Mouse (Mus musculus): Measurements from ENCODE around the gene Hc.

The Hc gene

GRCm38 (mm10) chr2:35048851-35049250 is 12.4 kb downstream of the Hc start:
- DNase-seq = peak; percentile 66

DNA sequence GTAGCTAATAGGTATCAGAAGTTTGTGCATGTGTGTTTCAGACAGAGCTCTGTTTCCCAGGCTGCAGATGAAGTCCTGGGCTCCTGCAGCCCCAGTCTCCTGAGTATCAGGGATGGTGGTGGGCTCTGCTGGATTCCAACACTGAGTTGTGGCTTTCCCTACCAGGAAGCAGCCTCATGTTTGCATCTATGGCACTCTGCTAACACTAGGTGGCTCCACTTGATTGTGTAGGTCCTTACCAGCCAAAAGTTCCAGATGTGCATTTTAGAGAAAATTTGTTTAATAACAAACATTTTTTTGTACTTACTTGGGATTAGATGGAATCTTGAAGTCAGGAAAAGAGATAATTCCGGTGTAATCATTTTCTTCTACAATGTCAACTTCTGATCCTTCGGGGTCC is 16.3 kb downstream of the Hc start:
- DNase-seq = peak; percentile 34 to 46

DNA sequence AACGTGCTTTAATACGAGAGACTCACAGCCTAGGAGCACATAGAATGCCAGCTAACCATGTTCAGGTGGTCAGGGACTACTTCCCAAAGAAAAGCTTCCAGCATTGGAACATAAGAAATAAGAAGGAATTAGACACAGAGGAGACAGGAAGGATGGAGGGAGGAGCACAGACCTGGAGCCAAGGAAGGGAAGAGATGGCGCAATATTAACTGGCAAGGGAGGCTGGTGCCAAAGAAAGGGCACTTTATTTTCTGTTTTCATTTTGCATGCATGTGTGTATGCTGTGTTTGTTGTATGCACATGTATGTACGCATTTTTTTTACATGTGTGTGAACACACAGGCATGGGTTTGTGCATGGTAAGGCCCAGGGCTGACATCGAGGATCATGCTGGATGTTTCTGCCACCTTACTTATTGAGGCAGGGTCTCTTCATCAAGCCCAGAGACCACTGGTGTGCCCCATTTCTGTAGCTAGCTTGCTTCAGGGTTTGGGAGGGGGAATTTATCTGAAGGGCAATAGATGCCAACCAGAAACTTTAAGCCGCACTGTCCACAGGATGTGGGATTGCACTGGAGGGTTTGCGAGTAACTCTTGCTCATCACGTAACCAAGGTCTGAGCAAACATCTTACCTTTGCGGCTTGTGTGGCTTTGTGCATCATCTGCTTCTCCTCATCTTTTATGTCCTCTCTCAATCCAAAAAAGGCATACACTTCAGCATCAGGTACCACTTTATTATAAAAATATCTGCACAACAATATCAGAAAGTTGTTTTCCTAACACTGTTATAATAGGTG is 22.5 kb downstream of the Hc start:
- no peak for DNase-seq

DNA sequence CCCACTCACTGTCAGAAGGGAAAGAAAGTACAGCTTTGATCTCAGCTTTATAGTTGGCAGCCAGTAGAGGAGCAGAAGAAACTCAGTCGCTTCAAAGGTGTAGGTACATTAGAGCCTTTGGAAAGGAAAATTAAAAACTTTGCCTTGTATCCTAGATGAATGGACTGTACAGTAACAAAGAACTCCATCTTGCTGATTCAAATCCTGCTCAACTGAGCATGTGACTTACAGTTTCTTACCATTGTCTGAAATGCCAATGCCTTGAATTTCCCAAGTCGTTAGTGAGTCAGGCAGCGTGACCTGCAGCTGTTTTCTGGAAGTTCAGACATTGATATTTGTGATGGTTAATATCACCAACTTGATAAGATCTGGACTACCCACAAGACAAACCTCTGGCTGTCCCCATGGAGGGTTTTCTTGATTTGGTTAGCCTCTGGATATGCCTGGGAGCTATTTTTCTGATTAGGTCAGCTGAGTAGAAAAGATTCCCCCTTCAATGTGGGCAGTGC is 36.5 kb downstream of the Hc start:
- DNase-seq = no peak

- no peak for DNase-seq
Observed at GRCm38 (mm10) chr2:35021806-35022205, 39.4 kb downstream of the Hc start.

GRCm38 (mm10) chr2:35015861-35016260 is 45.4 kb downstream of the Hc start:
- no peak for DNase-seq

DNA sequence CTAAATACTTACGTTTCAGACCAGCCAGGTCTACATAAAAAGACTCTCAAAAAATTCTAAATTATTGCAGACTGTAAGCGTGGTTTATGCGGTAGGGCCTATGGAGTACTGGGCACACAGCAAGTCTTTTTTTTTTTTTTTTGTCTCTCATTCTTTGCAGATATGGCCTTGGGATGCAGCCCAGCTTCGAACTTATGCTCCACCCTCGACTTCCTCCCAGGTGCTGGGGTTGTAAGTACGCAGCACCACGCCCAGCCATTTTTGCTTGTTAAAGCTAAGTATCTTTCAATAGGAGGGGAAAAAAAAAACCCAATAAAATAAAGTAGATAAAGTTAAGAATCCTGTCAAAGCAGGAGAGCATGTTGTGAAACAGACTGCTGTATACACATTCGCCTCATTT is 49.6 kb downstream of the Hc start:
- no peak for DNase-seq

GRCm38 (mm10) chr2:34998956-34999355 is 62.3 kb downstream of the Hc start:
- no peak for DNase-seq

GRCm38 (mm10) chr2:34996506-34996905 is 64.7 kb downstream of the Hc start:
- DNase-seq = no peak

DNA sequence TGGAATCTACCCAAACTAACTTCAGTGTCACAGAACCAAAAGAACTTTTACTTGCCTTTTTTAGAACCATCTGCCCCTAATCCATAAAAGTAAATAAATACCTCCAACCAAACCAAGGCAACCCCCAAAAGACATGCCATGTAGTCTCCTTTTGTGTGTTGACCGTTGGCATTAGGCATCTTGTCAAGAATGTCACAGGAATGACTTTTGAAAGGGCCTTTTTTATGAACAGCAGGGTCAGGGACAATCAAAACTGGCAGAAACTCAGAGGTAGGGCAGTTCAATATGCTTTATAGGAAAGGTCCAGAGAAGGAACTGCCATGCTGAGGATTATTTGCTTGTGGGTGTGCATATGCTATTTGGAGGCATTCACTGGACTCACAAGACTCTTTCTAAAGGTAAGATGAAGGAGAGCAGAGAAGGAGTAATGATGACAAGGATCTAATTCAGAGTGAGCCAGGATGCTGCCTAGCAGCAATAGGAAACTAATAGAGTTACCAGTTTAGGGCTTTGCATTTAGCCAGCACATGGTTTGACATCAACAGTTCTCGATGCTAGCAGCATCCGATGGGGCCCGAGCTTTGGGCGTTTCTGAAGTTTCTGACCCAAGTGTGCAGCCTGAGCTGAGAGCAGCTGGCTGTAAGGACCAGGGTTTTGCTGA is 67.4 kb downstream of the Hc start:
- DNase-seq = no peak

DNA sequence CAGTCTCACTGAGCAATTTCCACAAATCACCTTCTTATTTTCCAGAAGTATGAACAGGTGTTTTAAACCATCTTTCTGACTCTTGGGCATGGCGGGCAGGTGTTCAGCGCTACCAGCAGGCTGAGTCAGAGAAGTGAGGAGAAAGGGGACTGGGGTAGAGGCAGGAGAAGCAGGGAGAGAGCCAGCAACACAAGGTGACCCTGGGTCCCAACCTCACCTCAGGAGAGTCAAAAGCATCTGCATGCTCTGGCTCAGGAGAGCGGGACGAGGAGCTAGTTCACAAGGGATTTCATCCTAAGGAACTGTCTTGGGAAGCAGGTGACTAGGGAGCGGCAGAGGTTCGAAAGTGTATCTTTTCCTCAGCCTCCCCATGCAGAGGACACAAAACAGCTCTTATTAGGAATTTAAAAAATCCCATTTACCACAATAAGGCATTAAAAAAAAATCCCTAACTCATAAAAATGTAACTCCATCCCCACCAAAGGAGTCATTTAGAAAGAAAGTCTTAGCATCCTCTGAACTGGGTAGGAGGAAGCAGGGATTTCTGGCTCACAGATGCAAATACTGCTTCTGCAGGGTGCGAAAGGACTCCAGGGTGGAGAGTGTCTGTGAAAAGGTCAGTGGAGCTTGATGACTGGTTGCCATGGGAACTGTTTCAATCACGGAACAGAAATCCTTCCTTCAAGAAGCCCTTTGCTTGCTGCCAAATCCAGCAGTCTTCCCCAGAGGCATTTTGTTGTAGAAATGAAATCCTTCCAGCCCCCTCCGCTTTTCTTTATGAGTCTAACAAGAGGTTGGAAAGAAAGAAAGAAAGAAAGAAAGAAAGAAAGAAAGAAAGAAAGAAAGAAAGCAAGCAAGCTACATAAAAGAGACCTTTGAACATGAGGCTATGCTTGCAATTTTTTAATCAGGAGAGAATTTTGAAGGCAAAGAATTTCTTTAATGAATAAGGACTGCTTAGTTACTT is 68.2 kb downstream of the Hc start:
- no peak for DNase-seq

- no peak for DNase-seq
Observed at GRCm38 (mm10) chr2:34991966-34992365, 69.3 kb downstream of the Hc start.

DNA sequence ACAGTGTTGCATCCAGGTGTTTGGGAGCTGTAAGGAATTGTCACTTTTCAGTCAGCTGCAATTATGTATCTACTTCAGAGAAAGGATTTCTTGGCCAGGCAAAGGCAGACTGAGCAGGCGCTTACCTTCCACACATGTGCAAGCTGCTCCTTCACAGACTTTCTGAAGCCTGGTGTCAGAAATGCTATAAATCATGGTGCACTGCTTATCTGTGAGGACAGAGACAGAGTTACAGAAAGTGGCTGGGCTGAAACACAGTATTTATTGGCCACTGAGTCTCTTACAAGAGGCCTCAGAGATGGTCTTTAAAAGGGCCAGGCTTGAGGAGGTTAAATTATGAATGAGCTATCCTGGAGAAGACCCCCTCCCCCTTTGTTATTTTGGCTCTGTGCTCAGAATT is 71.5 kb downstream of the Hc start:
- DNase-seq = no peak

GRCm38 (mm10) chr2:34987595-34987994 is 73.6 kb downstream of the Hc start:
- DNase-seq = no peak

DNA sequence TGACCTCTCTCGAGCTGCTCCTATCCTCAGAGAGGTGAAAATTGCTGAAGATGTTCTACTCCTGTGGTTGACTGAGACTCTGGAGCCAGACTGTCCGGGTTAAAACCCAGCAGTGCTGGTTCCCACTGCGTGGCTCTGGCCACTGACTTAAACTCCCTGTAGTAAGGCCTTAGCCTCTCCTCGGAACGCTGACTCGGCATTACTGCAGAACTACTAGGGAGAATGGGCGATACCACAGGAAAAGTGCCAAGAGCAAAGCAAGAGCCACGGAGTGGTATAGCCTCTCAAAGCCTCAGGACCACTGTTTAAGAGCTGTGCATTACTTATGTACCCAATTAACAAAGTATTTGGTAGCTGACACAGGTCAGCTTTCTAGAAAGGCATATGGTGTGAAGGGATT is 76.4 kb downstream of the Hc start:
- DNase-seq = no peak

DNA sequence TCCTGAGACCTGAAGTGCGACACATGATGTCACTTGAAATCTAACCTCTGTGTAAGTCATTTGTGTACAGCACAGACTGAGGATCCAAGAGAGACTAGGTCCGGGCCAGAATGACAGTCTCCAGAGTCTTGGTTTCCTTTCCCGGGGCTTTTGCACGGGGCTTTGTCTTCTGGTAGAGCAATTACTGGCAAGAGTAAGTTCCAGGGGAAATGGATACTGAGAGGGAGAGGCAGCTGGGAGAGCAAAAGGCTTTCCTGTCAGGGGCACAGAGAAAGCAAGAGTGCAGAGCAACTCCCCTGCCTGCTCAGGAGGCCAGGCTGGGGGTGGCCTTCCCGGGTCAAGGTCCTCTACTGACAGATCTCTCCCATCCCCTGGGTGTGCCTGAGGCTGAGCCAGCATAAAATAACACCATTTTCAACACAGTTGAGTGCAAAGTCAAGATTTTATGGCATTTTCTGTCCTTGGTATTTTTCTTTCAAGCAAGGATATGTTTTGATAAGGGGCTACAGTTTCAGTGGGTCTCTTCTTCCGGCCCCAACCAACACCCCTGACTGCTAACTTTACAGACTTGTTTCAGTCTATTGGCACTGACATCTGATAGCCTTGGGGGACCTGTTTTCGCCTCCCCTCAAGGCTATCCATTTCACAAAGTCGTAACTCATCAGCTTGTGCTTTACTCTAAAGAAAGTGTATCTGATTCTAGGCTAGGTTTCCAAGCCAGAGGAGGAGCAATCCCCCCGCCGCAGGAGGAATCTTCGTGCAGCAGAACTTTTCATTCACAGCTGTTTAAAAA is 78.1 kb downstream of the Hc start:
- no peak for DNase-seq

DNA sequence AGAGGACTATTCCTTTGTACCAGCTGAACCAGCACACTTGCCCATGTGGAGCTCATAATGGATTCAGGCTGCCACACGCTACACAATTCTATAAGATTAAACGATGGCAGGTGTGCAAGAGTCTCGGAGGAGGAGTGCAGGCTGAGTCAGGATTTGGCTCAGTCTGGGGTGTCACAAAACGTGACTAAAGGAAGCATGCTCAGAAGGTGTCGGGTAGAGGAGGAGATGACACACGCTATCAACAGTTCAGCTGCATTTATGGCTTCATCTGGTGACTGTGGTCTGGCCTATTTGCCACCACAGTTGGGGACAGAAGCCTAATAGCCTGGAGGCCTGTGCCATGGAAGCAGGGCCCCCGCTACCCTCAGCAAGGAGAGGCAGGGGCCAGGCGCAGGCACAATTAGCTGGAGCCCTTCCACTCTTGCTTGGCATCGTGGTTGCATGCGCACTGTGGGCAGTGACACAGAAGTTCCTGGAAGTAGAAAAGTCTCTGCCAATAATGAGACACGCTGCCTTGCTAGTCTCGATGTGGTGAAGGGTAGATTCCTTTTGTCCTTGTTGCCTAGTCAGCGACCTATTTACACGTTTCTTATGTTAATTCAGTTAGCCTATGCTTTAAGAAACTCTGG is 79.0 kb downstream of the Hc start:
- no peak for DNase-seq

GRCm38 (mm10) chr2:34979459-34980011 is 81.7 kb downstream of the Hc start:
- no peak for DNase-seq

- no peak for DNase-seq
Observed at GRCm38 (mm10) chr2:34978226-34978625, 83.0 kb downstream of the Hc start.

DNA sequence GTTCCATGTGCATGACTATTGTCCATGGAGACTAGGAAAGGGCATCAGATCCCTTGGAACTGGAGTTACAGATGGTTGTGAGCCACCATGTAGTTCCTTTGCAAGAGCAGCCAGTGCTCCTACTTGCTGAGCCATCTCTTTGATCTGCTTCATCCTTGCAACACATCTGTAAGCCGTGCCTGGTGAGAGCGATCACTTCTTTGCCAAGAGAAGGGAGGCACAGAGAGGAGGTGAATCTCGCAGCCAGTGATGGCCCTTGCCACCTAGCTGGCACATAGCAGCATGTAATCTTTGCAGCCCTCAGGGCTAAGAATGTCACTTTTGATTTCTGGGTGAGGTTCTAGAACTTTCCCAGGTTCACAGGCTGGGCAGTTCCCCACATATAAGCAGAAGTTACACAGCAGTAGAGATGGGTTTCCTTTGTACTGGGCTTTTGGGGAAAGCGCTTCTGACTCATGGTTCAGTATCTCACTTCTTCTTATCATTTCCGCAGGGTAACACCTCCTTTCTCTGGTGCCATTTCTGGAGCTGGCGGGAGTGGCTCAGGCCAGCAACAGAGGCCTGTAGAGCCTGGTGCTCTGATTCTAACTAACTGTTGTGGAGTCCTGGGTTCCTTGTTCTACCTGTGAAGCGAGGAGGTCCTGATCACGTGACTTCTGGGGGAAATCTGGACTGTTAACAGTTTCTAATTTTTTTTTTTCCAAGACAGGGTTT is 84.1 kb downstream of the Hc start:
- peak; percentile 61 to 68 for DNase-seq

DNA sequence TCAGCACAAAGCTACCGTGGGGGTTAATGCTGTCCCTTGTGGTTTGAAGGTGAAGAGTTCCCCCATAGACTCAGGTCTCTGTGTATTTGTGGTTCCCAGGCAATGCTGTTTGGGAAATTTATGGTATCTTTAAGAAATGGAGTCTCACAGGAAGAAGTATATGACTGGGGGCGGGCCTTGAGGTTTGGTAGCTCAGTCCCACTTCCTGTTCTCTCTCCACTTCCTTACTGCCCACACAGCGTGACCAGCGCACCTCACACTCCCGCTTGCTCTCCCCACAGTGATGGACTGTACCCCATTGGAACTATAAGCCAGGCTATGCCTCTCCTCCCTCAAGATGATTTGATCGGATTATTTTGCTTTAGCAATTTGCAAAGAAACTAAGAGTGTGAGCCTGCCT is 84.8 kb downstream of the Hc start:
- DNase-seq = peak; percentile 48 to 51

Data from B cell, adult 2 months (primary cell).